Mouse (Mus musculus) lung, postnatal 4 days (tissue): ENCODE measurements around the gene Rc3h1.
"Not testable (repeated sequence)": the region's sequence is repeated elsewhere in the genome, so short reads cannot be mapped to it uniquely, and the experiment has no call there.

Experiments used
- DNase-seq, 2 experiments: peaks; one replicate each; pipeline ENCODE4 v3.0.0; 2021

Gene Rc3h1

GRCm38 (mm10) chr1:160967268-160967667, 61.0 kb downstream of the Rc3h1 start:
- DNase-seq, result no peak

- DNase-seq, result no peak
Measured at GRCm38 (mm10) chr1:160968643-160969042, 62.4 kb downstream of the Rc3h1 start.

GRCm38 (mm10) chr1:160978071-160978735, 72.0 kb downstream of the Rc3h1 start, which contains the start of gene Serpinc1:
Serpinc1 (plus strand) TSS chr1:160978585.
- DNase-seq, result no peak

GRCm38 (mm10) chr1:160980021-160980420, 73.8 kb downstream of the Rc3h1 start:
- no peak for DNase-seq

- DNase-seq, result no peak
Measured at GRCm38 (mm10) chr1:160980537-160981234, 74.5 kb downstream of the Rc3h1 start.

- DNase-seq, result no peak
Measured at GRCm38 (mm10) chr1:160981337-160981736, 75.1 kb downstream of the Rc3h1 start.

- no peak for DNase-seq
Measured at GRCm38 (mm10) chr1:160982887-160983286, 76.7 kb downstream of the Rc3h1 start.

GRCm38 (mm10) chr1:160984731-160985130, 78.5 kb downstream of the Rc3h1 start:
- DNase-seq, result not testable (repeated sequence)

- DNase-seq, result no peak
Measured at GRCm38 (mm10) chr1:160985477-160985876, 79.3 kb downstream of the Rc3h1 start.

GRCm38 (mm10) chr1:160986881-160987635, 80.8 kb downstream of the Rc3h1 start:
- no peak for DNase-seq

- no peak for DNase-seq
Measured at GRCm38 (mm10) chr1:160989395-160989794, 83.2 kb downstream of the Rc3h1 start.

GRCm38 (mm10) chr1:160993851-160994250, 87.6 kb downstream of the Rc3h1 start:
- no peak for DNase-seq

- no peak for DNase-seq
Measured at GRCm38 (mm10) chr1:161004942-161005341, 98.7 kb downstream of the Rc3h1 start.

- no peak for DNase-seq
Measured at GRCm38 (mm10) chr1:161005526-161005925, 99.3 kb downstream of the Rc3h1 start.

- no peak for DNase-seq
Measured at GRCm38 (mm10) chr1:161006471-161006870, 100.3 kb downstream of the Rc3h1 start.

- DNase-seq, result no peak
Measured at GRCm38 (mm10) chr1:161008038-161008437, 101.8 kb downstream of the Rc3h1 start.

- no peak for DNase-seq
Measured at GRCm38 (mm10) chr1:161010436-161010835, 104.2 kb downstream of the Rc3h1 start.

GRCm38 (mm10) chr1:161016378-161016777, 110.2 kb downstream of the Rc3h1 start:
- DNase-seq, result no peak

- no peak for DNase-seq
Measured at GRCm38 (mm10) chr1:161020051-161020450, 113.8 kb downstream of the Rc3h1 start.
